Mouse (Mus musculus) MEL (cell line): ENCODE results near the gene Gm49394.

Experiments
- BHLHE40 ChIP-seq: IDR thresholded peaks from 2 replicates; pipeline ENCODE4 v1.6.1; 2012; ENCODE audit warnings: low read depth, mild to moderate bottlenecking, inconsistent platforms, low read length, improper control_type of control experiment, borderline replicate concordance
- CTCF ChIP-seq, 3 experiments: IDR thresholded peaks in 2 of 3; conservative IDR thresholded peaks in 1 of 3; 2 replicates each; pipeline ENCODE4 v1.5.1; 2011 to 2012; ENCODE audit warnings: low read length in 3 of 3, low read depth in 2 of 3, mild to moderate bottlenecking in 2 of 3, improper control_type of control experiment in 1 of 3, inconsistent platforms in 1 of 3, mixed read lengths in 1 of 3, moderate library complexity in 1 of 3; ENCODE audit not compliant: control insufficient read depth in 1 of 3, insufficient read depth in 1 of 3, poor library complexity in 1 of 3, severe bottlenecking in 1 of 3
- EP300 ChIP-seq, 2 experiments: IDR thresholded peaks; 2 replicates each; pipeline ENCODE4 v1.6.1; 2011; ENCODE audit warnings: improper control_type of control experiment in 2 of 2, low read length in 2 of 2, low read depth in 1 of 2, mild to moderate bottlenecking in 1 of 2
- GATA1 ChIP-seq: IDR thresholded peaks from 2 replicates; pipeline ENCODE4 v1.6.1; 2011; ENCODE audit warnings: low read depth, low read length, improper control_type of control experiment
- MAFK ChIP-seq: IDR thresholded peaks from 2 replicates; pipeline ENCODE4 v1.6.1; 2011; ENCODE audit warnings: low read depth, mild to moderate bottlenecking, low read length, improper control_type of control experiment, borderline replicate concordance
- MXI1 ChIP-seq: IDR thresholded peaks from 2 replicates; pipeline ENCODE4 v1.6.1; 2011; ENCODE audit warnings: mild to moderate bottlenecking, low read depth, low read length, improper control_type of control experiment
- POLR2A ChIP-seq, 2 experiments: IDR thresholded peaks; 2 replicates each; pipeline ENCODE4 v1.6.1; 2011 to 2012; ENCODE audit warnings: low read length in 2 of 2, mild to moderate bottlenecking in 2 of 2, control low read depth in 1 of 2, improper control_type of control experiment in 1 of 2, low read depth in 1 of 2, moderate library complexity in 1 of 2; ENCODE audit not compliant: control insufficient read depth in 1 of 2, insufficient read depth in 1 of 2, poor library complexity in 1 of 2
- TAL1 ChIP-seq: IDR thresholded peaks from 2 replicates; pipeline ENCODE4 v1.6.1; 2012; ENCODE audit warnings: mild to moderate bottlenecking, inconsistent platforms, low read length, moderate library complexity, mixed read lengths
- ZNF384 ChIP-seq: IDR thresholded peaks from 2 replicates; pipeline ENCODE4 v1.6.1; 2012; ENCODE audit warnings: low read depth, mild to moderate bottlenecking, inconsistent platforms, low read length, improper control_type of control experiment

DNA sequence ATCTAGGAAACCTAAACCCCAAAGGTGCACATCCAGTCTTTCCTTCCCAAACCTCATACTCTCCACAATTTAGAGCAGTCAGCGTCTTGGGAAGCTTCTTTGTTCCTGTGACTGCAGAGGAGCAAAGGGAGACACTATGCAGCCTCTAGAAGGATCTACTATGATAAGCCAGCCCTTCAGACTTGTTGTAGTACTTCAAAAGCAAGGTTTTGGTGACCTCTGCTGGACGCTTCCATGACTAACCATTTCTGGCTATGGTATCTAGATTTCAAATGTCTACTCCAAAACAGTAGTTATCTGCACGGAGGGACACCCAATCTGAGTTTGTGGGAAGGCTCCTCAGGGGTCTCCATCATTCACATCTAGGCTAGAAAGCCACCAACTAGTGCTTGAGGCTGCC lies 5.9 kb upstream of the Gm49394 start:
- TF ChIP-seq CTCF (IDR thresholded peaks at IDR 0.05 in 2 of 3, conservative IDR thresholded peaks at IDR 0.05 in 1 of 3; ENCODE audit: control insufficient read depth in 1 of 3, insufficient read depth in 1 of 3, low read depth in 2 of 3, low read length in 3 of 3, poor library complexity in 1 of 3, severe bottlenecking in 1 of 3) (peak in 2 of 3 experiments; percentile 25 to 74; a peak in 3 of 6 replicates), EP300 (IDR thresholded peaks at IDR 0.05; ENCODE audit: low read depth in 1 of 2, low read length in 2 of 2) (no peak), GATA1 (no peak), MXI1 (no peak), MAFK (no peak), POLR2A (IDR thresholded peaks at IDR 0.05; ENCODE audit: control insufficient read depth in 1 of 2, insufficient read depth in 1 of 2, low read depth in 1 of 2, low read length in 2 of 2, poor library complexity in 1 of 2) (no peak), TAL1 (no peak), BHLHE40 (no peak), ZNF384 (no peak)
